Mouse (Mus musculus) urinary bladder, adult 2 months (tissue): ENCODE results near the gene Mrm3. TPM values are rescaled to one million over a fixed set of nuclear protein-coding genes. Genes with fewer than 3 reads are reported as not detected.
"Not testable (repeated sequence)": the region's sequence is repeated elsewhere in the genome, so short reads cannot be mapped to it uniquely, and the experiment has no call there.

Experiments
- DNase-seq: peaks from one replicate; pipeline ENCODE4 v3.0.0; 2022; ENCODE audit warnings: low spot score
- polyA plus RNA-seq: library from polyadenylated mRNA; depleted of rRNA; stranded (reverse); fragments of >200 nt; gene quantifications from 2 replicates; pipeline ENCODE4 v1.2.3, GENCODE M21; 2012; rRNA removed

Mrm3 gene
- polyA plus RNA-seq: 9.6 and 10.5 TPM in 2 replicates

DNA sequence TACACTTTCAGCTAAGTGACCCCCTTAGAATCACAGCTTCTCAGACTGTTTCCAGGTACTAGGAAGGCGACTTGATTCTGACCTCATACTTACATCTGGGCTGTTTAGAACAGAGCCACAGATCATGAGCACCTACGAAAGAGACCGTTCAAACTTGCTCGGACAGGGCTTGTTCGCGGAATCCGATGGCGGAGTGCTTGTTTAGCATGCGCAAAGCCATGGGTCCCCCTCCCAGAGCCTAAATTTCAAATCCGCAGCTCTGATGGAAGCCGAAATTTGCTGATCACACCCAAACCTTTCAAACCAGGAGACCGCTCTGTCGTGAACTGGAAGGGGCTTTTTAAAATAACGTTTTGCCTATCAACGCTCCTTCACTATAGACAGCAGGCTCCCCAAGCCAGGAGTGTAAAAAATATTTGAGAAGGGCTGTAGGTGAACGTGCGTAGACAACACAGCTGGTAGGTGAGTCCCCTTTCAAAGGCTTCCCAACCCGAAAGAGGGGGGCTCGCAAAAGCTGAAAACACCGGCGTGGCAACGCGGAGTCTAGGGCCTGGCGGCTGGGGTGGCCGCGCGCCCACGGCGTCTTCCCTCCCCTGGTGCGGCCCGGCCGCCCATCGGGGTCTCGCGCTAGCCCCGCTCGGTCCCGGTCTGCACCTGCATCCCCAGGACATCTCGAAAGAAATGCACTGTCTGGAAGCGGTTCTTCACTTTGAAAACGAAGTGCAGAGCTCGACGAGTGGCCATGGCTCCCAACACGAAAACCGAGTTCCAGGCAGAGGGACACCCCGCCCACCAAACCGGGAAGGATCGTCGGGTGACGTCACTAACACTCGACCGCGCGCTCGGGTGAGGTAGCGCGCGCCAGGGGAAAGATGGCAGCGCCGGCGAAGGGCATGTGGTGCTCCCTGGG lies at the start of gene Mrm3, which contains the start of gene Glod4:
Gene Mrm3, plus strand, starts transcription at position 815 of the 910 bp plus-strand sequence.
Gene Glod4, minus strand, starts transcription at position 825 of the 910 bp plus-strand sequence.
- peak; percentile 79 for DNase-seq

DNA sequence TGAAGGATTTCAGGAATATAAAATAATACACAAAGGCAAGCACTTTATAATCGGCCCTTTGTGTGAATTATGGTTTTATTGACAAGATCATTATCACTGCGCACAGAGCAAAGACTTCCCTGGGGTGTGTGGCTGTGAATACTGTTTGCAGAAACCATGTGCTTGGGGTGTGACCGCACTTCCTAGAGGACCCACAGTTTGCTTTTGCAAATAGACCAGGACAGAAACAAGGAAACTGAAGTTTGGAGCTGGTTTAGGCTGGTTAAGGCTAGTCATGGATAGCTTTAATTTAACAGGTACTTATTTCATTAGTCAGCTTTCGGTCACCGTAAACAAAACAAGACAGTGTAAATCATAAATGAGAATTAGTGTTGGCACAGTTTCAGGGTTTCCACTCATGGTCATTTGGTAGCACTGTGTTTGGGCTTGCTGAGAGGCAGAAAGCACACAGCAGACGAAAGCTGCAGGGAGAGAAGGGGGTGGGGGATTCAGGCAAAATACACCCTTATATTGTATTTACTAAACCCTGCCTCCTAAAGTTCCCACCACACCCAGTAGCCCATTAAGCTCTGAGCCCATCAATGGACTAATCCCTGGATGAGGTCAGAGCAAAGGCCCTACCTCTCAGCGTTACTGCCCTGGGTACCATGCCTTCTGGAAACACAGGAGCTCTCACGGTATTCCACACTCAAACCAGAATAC lies 47.1 kb upstream of the Mrm3 start:
- DNase-seq: no peak

DNA sequence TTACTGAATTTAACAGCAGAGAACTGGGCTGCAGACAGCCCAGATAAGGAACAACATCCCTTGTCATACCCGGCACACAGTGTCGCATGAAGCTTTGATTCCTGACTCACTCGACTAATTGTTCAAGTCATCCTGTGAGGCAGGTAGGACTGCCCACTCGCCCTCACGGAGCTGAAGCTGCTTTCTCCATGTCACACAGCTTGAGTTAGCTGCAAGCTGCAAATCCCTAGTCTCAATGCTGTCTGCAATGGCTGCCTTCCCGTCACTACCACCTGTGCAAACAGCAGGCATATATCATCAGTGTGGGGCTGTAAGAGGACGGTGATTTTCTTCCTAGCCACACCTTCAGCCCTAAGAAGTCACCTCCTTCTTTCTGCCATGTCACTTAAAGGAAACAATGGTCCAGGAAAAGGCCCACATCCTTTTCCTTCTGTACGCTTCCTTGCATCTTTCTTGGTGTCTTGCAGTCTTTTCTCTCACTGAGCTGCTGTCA lies 46.5 kb upstream of the Mrm3 start:
- DNase-seq: no peak

DNA sequence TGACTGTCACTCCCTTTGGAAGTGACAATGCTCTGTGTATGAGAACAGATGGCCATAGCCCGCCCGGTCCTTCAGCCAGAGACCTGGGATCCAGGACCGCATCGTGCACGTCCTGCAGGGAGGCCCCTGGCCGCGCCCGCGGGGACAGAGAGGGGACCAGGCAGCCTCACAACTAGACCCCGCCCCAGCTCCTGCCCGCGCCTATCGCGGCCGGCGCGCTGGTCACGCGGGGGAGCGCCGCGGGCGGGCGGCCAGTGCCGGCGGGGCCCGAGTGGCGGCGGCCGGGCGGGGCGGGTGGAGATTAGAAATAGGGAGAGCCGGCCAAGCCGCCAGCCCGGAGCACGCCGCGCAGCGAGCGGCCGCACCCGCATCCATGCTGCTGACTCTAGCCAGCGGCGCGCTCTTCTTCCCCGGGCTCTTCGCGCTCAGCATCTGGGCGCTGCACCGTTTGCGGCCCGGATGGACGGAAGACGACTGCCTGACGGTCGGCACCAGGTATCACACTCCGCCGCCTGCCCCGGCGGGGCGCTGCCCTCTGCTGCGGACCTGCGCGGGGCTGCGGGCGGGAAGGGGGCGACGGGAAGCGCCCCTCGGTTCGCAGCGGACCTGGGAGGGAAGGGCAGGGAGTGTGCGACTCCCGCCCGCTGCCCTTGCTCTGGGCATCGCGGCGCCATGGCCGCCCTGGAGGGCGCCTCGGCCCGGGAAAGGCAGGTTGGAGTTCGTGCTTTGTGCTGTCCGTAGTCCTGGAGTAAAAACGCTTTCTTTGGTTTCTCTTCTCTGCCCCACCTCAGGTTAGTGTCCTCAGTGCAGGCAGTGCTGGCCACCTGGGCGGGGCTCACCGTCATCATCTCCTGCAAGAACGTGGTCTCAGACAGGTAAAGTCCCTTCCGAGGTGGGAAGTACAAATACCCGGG lies 41.5 kb upstream of the Mrm3 start:
- peak; percentile 82 for DNase-seq

DNA sequence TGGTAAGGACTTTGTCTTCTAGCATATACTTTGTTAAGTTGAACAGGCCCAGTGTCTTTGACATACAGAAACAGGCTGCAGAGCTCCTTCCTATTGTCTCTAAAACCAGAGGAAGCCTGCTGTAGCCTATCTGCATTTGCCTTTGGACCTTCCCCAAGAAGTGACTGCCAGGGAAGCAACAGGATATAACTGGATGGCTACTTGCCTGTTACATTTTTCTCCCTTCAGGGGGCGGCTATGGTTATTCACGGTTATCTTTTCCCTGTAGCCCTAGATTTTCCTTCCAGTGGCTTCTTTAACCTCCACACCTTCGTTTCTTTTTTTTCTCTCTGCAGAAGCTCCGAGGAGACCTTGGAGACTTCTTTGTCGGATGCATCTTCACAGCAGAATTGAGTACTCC lies 36.7 kb upstream of the Mrm3 start:
- no peak for DNase-seq

DNA sequence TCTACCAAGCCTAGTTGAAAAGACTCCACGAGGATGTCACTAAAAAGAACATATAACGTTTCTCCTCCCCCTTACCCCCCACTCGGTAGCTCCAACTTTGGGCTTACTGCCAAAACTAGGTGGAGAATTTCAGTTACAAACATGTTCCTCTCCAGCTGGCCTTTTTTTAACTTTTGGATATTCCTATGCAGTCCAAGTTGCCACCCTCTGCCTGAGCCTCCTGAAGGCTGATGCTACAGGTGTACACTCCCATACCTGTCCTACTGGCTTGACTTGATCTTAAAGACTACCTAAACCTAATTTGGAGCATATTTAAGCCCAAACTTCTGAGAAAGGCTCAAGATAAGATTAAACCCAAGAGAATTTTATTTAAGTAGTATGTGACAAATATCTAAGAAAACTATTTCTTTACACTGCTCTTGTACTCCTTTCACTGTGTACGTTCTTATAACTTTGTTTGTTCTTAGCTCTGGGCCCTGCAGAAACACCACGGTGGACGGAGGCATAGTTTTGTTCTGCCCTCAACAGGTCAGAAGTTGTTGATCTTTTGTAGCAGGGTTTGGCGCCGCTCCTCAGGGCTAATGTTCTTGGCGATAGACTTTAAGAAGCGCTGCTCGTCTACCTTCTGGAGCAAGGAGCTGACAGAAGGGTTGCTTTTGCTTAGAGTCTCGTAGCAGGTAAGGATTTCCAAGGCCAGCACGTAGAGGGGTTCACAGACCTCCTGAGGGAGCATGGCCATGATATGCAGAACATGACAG lies 33.1 kb upstream of the Mrm3 start:
- DNase-seq: no peak

DNA sequence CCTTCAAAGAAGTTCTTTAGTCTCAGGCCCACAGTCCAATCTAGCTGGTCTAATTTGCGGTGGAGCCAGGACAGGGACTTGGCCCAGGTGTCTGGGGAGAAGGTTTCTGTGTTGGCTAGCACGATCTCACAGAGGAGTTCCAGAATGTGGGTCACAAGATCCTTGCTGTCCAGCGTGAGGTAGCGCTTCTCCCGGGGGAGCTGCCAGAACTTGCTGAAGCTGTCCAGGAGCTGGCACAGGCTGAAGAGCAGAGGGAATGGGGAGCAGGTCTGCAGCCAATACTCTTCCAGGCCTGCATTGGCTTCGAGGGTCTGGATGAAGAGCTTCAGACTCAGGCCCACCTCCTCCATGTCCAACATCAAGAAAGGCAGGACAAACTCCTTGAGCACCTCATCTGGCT lies 31.9 kb upstream of the Mrm3 start:
- DNase-seq: not testable (repeated sequence)

DNA sequence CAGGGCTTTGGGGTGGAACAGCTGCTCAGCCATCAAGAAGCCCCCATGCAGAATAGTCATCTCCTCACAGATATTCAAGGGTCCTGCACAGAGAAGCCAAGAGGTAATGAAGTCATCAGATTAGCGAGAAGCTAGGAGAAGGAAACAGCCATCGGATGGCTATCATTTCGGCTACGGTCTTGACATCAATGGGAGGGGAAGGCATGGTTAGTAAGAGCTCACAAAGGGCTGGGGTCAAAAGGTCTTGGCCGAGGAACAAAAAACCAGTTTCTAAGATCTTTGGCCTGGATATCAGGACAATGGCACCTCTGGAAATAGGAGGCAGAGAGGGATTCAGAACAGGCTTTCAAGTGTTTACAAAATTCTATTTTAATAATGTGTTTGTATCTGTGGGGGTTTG lies 29.7 kb upstream of the Mrm3 start:
- DNase-seq: no peak

DNA sequence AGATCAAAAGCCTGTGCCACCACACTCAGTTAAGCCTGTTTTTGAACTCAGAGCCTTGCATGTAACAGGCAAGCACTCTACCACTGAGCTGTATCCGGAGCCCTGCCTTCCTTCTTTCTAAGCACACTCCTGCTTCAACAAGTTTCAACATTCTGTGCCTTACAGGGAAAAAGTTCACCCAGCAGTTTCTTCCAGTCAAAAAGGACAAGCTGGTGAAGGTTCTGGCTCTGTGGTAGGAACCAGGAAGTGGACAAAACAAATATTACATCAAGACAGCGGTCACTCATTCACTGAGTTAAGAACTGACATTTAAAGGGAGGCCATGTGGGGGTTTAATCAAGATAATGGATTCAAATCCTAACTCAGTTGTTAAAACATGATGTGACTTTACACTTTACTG lies 28.5 kb upstream of the Mrm3 start:
- DNase-seq: no peak

DNA sequence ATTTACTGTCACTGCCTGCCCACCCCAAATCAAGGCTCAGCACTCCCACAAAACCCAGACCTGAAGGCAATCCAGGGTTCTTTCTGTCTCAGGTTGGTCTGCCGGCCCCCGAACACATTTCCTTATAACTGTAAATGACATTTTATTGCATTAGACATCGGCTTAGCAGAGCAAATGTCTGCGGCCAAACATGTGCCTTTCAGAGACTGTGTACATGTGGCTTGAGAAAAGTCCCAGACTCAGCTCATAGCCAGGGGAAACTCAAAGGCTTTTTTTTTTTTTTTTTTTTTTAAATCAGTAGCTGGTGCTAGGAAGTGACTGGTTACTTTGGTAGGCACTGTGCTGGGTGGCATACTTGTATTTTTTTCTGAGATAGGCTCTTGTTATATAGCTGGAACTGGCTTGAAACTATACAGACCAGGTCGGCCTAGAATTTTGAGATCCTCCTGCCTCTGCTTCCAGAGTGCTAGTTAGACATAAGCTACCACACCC lies 27.4 kb upstream of the Mrm3 start:
- no peak for DNase-seq

DNA sequence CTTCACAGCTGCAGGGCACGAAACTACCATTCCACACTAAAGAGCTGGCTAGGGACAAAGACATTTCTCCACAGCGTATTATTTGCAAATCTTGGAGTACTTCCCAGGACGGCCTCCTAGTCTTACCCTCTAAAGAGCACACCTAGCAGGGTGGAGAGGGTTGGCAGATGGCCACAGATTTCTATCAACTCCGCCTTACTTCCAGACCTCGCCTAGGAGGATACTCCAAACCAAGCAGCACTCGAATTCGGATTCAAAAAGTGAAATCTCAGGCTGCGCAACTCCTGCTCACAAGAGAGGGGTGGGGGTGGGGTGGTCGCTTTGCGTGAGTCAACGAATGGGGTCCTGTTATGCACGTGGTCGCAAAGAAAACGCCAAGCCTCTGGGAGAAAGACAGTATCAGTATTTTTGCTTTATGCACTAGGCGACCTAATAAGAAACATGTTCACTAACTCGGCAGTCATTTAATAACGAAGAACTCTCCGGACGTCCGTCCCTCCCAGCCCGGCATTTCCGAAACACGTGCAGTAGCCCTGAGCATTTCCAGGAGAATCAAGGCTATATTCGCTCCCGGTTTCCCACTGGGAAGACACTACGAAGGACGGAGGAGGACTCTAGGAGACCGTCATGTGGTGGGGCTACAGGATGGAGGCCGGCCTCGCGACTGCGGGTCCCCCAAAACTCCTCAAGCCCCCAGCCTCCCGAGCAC lies 26.7 kb upstream of the Mrm3 start:
- DNase-seq: no peak

DNA sequence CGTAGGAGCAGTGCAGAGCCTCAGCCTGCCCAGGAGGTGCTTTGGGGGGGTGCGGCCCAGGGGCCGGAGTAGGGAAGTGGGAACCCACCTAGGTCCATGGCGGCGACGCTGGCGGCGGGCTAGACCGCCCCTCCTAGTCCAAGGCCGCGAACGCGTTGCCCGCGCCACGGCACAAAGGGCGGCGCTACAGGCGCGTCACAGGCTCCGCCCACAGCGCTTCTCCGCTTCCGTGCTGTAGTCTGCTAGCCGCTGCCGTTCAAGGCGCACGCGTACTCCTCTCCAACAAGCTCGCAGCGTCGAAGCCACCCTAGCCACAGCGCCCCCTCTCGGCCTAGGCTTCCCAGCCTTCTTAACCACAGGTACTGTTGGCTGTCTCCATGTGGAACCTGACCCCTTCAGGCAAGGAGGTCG lies 26.1 kb upstream of the Mrm3 start, which contains the start of the genes Dbil5 and Gemin4:
Gene Dbil5, plus strand, starts transcription at position 219 of the 411 bp plus-strand sequence.
Gene Gemin4, minus strand, starts transcription at position 275 of the 411 bp plus-strand sequence.
- DNase-seq: peak; percentile 90

DNA sequence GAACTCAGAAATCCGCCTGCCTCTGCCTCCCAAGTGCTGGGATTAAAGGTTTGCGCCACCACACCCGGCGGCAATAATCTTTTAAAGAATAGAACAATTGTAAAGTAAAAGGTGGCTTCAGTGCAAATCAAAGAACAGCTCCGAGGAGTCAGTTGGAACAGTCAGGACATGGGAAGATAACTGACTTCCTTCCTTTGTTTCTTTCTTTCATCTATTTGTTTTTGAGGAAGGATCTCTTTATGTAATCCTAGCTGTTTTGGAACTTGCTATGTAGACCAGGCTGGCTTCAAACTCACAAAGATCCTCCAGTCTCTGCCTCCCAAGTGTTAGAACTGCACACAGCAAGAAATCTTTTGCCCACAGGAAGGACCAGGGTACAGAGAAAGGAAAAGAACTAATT lies 18.9 kb upstream of the Mrm3 start:
- no peak for DNase-seq

DNA sequence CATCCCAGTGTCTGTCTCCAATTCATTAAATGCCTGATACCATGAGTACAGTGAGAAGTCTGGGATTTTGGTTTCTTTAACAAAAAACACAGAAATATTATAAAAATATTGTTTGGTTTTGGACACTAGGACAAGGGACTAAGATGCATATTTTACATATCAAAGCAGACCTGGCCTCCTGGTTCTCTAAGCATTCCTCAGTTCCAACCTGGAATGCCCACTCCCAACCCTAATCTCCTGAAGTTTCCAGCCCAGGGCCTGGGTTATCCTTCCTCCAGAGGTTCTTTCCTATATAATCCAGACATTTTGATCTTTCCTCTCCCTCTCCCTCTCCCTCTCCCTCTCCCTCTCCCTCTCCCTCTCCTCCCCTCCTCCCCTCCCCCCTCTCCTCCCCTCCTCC lies 18.5 kb upstream of the Mrm3 start:
- no peak for DNase-seq

DNA sequence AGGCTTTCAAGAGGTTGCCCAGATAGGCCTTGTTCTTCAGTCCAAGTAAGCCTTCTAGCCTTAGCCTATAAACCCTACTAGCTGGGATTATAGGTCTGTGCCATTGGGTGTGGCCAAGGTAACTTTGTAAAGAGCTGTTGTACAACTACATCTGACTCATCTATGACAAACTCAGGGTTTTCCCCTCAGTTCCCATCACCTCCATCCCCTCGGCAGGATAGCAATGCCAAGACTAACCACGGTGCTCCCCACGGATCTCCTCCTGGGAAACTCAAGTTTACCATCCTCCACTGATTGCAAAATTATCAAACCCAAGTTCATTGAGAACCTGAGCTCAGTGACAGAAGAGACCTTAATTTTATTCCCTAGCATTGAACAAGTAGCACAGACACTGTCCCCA lies 7.4 kb upstream of the Mrm3 start:
- DNase-seq: no peak

DNA sequence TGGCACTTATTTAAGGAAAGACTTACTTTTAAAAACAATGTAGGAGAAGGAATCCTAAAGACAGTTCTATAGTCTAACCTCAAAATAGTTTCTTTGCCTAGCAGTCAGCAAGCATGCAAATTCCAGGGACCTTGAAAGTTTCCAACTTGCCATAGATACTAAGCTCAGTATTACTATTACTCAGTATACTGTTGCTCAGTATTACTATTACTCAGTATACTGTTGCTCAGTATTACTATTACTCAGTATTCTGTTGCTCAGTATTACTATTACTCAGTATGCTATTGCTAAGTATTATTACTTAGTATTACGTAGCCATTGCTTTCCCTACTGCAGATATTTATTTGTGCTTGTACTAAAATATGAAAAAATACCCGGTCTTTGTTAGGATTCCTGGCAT lies 3.8 kb upstream of the Mrm3 start:
- no peak for DNase-seq

DNA sequence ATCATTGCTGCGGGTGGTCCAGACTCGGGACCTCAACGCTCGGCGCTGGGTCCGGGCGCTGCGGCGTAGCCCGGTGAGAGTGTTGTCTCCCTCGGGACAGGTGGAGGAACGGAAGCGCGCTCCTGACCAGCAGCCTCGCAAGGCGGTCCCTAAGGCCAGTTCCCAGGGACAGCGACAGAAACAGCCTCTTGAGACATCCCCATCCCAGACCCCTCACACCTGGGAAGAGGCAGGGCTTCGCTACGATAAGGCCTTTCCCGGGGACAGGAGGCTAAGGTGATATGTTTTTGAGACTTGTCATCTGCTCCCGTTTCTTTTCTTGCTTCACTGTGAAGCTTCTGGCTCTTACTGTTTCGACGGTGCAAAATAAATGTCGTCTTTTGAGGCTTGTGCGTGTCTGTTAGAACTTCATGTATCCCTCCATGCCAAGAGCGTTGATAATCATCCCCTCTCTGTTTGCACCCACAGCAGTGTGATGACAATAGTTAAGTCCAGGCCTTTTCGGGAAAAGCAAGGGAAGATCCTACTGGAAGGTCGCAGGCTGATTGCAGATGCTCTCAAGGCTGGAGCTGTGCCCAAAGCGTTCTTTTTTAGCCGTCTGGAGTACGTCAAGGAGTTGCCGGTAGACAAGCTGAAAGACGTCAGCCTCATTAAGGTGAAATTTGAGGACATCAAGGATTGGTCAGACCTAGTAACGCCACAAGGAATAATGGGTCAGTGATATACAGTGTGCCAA lies 464 bp downstream of the Mrm3 start:
- no peak for DNase-seq

DNA sequence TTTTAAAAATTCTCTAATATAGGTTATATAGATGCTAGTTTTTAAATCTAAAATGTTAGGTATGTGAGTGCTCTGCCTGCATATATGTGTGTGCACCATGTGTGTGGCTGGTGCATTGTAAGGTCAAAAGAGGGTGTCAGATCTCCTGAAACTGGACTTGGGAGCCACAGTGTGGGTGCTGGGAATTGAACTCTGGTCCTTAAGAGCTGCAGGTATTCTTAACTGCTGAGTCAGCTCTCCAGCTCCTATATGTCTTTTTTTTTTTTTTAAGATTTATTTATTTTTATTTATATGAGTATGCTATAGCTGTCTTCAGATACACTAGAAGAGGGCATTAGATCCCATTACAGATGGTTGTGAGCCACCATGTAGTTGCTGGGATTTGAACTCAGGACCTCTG lies 2.9 kb downstream of the Mrm3 start:
- no peak for DNase-seq

DNA sequence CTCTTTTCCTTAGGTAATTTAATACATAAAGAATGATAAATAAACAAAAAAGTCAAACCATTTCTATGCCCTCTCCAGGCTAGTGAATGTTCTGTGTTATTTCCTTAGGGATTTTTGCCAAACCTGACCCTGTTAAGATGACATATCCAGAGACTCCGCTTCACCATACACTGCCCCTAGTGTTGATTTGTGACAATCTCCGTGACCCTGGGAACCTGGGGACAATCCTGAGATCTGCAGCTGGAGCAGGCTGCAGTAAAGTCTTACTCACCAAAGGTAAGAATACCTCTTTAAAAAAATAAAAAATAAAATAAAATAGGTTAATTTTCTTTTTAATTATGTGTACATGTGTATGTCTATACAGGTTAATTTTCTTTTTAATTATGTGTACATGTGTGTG lies 3.7 kb downstream of the Mrm3 start:
- DNase-seq: no peak
